Mouse (Mus musculus) thymus, adult 2 months (tissue): ENCODE measurements around the gene Parp2.
"Not testable (repeated sequence)": the region's sequence is repeated elsewhere in the genome, so short reads cannot be mapped to it uniquely, and the experiment has no call there.

Experiments
- CTCF ChIP-seq: fragments of 200-500 bp; IDR thresholded peaks from 2 replicates; pipeline ENCODE4 v1.5.1; 2012; ENCODE audit warnings: mild to moderate bottlenecking, control low read depth, low read length, moderate library complexity, borderline replicate concordance; ENCODE audit not compliant: control insufficient read depth, poor library complexity, insufficient read depth; ENCODE audit errors: extremely low read depth
- POLR2A ChIP-seq: fragments of 200-500 bp; IDR thresholded peaks from 2 replicates; pipeline ENCODE4 v1.6.1; 2012; ENCODE audit warnings: mild to moderate bottlenecking, low read length, control low read depth, moderate library complexity; ENCODE audit not compliant: control insufficient read depth, poor library complexity, insufficient read depth; ENCODE audit errors: extremely low read depth

- TF ChIP-seq CTCF, POLR2A: not testable (repeated sequence)
These were observed 57.4 kb downstream of the Parp2 start for GRCm38 (mm10) chr14:50865005-50865404.
